Mouse (Mus musculus) kidney, embryonic 16.5 days (tissue): ENCODE measurements around the gene Grhl3. TPM values are rescaled to one million over a fixed set of nuclear protein-coding genes. Genes with fewer than 3 reads are reported as not detected.

Experiments
- ATAC-seq: fragments of 200-750 bp; cut with Nextera tagmentation; 2 replicates; pipeline ENCODE4 v1.8.0; 2017; ENCODE audit warnings: moderate TSS enrichment; ENCODE audit not compliant: low FRiP score, low TSS enrichment
- H3K27ac ChIP-seq: fragments of 300-500 bp; sonication (generic); 2 replicates; pipeline ENCODE4 v1.5.1; 2014; ENCODE audit warnings: low read length
- H3K27me3 ChIP-seq: fragments of 300-500 bp; sonication (generic); 2 replicates; pipeline ENCODE4 v1.6.1; 2014; ENCODE audit warnings: low read length, control low read depth, mixed read lengths; ENCODE audit not compliant: insufficient read depth
- H3K36me3 ChIP-seq: fragments of 300-500 bp; sonication (generic); 2 replicates; pipeline ENCODE4 v1.6.1; 2014; ENCODE audit warnings: low read length, control low read depth, mixed read lengths; ENCODE audit not compliant: insufficient read depth
- H3K4me1 ChIP-seq: fragments of 300-500 bp; sonication (generic); 2 replicates; pipeline ENCODE4 v1.6.1; 2014; ENCODE audit warnings: low read length, control low read depth, mixed read lengths; ENCODE audit not compliant: insufficient read depth
- H3K4me2 ChIP-seq: fragments of 300-500 bp; sonication (generic); replicated peaks from 2 replicates; pipeline ENCODE4 v1.6.1; 2014; ENCODE audit warnings: low read depth, low read length
- H3K4me3 ChIP-seq: fragments of 300-500 bp; sonication (generic); 2 replicates; pipeline ENCODE4 v1.5.1; 2014; ENCODE audit warnings: mild to moderate bottlenecking, low read length
- H3K9ac ChIP-seq: fragments of 300-500 bp; sonication (generic); replicated peaks from 2 replicates; pipeline ENCODE4 v1.6.1; 2014; ENCODE audit warnings: low read length
- H3K9me3 ChIP-seq: fragments of 300-500 bp; sonication (generic); 2 replicates; pipeline ENCODE4 v1.6.1; 2016; ENCODE audit warnings: low read length, control low read depth
- WGBS: fragments of 180-500 bp; shearing (Covaris S2); extraction: QIAGEN DNeasy Blood & Tissue Kit; methylation state at CpG from one replicate; pipeline ENCODE4 v1.1.7; 2014; 5-methylcytosine and 5-hydroxymethylcytosine counted together
- polyA plus RNA-seq: library from polyadenylated mRNA; unstranded; fragments of >200 nt; fragmentation: Nextera tagmentation; extraction: Ambion mirVana; gene quantifications from 2 replicates; pipeline ENCODE4 v1.2.1, GENCODE M21; 2015

The Grhl3 gene
- polyA plus RNA-seq, 1 experiment from 2014 or later = 4.9 TPM

DNA sequence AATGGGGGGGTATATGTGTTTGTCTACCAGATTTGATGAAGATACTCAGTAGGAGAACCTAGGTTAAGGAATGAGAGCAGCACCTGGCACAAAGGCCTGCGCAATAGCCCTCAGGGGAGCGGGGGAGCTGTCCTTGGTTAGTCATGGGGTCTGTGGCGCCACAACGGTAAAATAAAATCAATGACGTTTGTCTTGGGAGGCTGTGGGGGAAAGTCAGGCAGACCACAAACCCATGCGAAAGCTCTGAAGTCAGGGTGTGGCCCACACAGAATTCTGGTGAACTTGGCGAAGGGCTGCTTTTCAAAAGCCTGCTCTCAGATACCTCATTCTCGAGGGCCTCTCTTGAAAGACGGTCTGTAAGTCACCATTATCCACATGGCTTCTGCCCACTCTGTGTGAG, 53.0 kb downstream of the Grhl3 start:
- peaks cover 8% of the 10 kb centered on the region; the same call in 1 of the 2 replicates for H3K4me1 ChIP-seq
- no peaks in the 10 kb centered on the region for H3K9me3 ChIP-seq
- H3K4me3 ChIP-seq = no peak overlapping the region
- no peak overlapping the region for H3K4me2 ChIP-seq
- H3K9ac ChIP-seq = no peak overlapping the region
- no peak overlapping the region for H3K27ac ChIP-seq
- ATAC-seq = no peak
- 75% methylated on average over 9 of the region's 9 CpGs for WGBS
- H3K36me3 ChIP-seq = no peaks in the 10 kb centered on the region
- H3K27me3 ChIP-seq = no peaks in the 10 kb centered on the region

DNA sequence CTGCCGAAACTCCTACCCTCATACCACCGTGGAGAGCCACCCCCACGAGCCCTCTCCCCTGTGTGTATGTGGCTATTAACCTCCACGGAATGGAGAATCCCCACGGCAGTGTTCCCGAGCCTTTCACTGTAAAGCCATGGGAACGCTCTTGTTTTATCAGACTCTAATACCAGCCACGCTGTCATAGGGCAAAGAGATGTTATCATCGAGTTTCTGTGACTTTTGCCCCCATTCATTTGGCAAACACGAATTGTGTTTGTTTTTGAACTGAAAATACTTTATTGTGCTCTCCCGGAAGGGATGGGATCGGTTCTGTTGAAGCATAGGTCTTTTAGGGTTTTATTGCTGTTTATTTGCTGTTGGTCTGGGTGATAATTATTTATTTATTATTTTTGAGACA, 55.3 kb downstream of the Grhl3 start:
- no peaks in the 10 kb centered on the region for H3K27me3 ChIP-seq
- no peak for ATAC-seq
- H3K36me3 ChIP-seq = no peaks in the 10 kb centered on the region
- no peaks in the 10 kb centered on the region for H3K4me1 ChIP-seq
- no peak overlapping the region for H3K9ac ChIP-seq
- H3K27ac ChIP-seq = no peak overlapping the region
- no peak overlapping the region for H3K4me2 ChIP-seq
- no peak overlapping the region for H3K4me3 ChIP-seq
- no peaks in the 10 kb centered on the region for H3K9me3 ChIP-seq
- WGBS = 69% methylated on average over 12 of the region's 12 CpGs

DNA sequence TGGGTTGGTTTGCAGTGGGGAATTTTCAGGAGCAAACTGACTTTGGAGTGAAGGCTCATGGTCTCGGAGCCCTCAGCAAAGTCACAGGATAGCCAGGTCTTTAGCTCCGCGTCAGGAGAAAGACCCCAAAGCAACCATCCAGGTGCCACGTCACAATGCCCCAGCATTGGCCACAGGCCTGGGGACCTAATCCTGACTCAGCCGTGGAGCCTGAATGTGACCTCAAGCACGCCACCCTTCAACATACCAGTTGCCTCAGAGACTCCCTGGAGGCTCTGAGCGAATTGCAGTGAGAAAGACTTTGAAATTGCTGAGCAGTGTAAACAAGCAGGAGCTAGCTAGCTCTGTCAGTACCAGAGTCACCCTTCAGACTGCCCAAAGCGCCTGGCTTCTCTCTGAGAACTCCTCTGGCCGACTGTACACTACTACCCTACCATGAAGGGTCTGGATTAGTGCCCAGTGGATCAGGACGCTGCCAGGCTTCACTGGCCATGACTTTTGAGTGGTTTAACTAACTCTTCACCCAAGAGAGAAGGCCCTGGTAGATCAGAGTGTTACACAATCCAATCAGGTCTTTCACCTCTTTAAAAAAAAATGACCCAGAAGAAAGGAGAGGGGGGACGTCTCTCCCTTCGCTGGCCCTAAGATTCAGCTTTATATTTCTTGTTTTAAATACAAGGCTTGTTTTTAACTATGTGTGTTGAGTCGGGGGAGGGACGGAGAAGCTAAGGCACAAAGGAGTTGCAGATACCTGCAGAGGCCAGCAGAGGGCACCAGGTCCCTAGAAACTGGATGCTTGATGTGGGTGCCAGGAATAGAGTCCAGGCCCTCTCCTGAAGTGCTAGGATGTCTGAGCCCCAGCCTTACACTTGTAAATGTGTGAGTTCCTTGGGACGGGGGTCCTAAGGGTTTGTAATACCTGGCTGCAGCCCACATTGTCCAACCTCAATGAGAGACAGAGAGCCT, 56.8 kb downstream of the Grhl3 start:
- 0 out of 2 replicates have a peak overlapping the region, but pooled peaks have one; percentile 2 for H3K9ac ChIP-seq
- no peaks in the 10 kb centered on the region for H3K4me1 ChIP-seq
- 0 out of 2 replicates have a peak, but pooled peaks cover 2% of the 10 kb centered on the region for H3K27me3 ChIP-seq
- no peak overlapping the region for H3K27ac ChIP-seq
- WGBS = 58% methylated on average over 15 of the region's 15 CpGs
- H3K4me2 ChIP-seq = no peak overlapping the region
- no peaks in the 10 kb centered on the region for H3K9me3 ChIP-seq
- H3K36me3 ChIP-seq = no peaks in the 10 kb centered on the region
- ATAC-seq = 0 out of 2 replicates have a peak, but pooled peaks have one; percentile 9
- H3K4me3 ChIP-seq = no peak overlapping the region

DNA sequence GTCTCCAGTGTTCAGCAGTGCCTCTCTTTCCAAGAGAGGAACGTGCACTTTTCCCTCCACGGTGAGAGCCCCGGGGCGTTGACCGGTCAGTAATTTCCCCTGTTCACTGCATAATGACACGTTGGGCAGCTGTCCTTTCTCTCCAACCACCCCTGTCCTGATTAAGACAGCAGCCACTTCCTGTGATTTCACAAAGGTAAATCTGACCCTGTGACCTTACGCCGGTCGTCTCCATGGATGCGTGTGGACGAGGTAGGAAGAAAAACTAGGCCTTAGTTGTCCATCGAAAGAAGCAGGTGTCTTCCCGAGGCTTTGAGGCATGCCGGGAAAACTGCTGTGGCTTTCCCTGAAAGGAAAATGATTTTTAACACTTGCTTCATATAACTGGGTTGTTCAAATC, 58.5 kb downstream of the Grhl3 start:
- WGBS = 64% methylated on average over 14 of the region's 14 CpGs

DNA sequence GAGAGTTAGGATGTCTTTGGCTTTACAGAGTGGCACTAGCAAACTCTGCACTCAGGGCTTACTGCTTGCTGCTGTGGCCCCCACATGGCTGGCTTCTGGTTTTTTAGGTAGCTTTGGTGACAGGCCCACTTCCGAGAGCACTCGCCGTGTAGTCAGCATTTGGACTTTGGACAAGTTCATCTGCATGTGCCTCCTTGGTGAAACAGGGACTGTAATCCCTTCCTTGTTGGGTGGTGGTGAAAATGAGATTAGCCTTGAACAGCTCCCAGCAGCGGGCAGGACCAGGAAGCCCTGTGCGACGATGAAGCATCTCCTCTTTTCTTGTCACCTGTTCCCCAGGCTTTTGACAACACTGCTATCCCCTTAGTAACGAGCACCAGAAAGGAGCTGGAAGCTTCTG, 59.6 kb downstream of the Grhl3 start:
- H3K4me3 ChIP-seq = no peak overlapping the region
- H3K36me3 ChIP-seq = no peaks in the 10 kb centered on the region
- H3K9ac ChIP-seq = no peak overlapping the region
- ATAC-seq = no peak
- H3K27ac ChIP-seq = no peak overlapping the region
- H3K4me2 ChIP-seq = no peak overlapping the region
- 90% methylated on average over 7 of the region's 7 CpGs for WGBS
- no peaks in the 10 kb centered on the region for H3K9me3 ChIP-seq
- H3K4me1 ChIP-seq = no peaks in the 10 kb centered on the region
- 0 out of 2 replicates have a peak, but pooled peaks cover 2% of the 10 kb centered on the region for H3K27me3 ChIP-seq

More for the DNA sequence above, 58.5 kb downstream of the Grhl3 start:
- Histone ChIP-seq H3K4me1 (no peaks in the 10 kb centered on the region), H3K9ac (no peak overlapping the region), H3K27me3 (0 out of 2 replicates have a peak, but pooled peaks cover 2% of the 10 kb centered on the region), H3K4me3 (no peak overlapping the region), H3K4me2 (no peak overlapping the region), H3K36me3 (no peaks in the 10 kb centered on the region), H3K9me3 (no peaks in the 10 kb centered on the region), H3K27ac (no peak overlapping the region)
- no peak for ATAC-seq

DNA sequence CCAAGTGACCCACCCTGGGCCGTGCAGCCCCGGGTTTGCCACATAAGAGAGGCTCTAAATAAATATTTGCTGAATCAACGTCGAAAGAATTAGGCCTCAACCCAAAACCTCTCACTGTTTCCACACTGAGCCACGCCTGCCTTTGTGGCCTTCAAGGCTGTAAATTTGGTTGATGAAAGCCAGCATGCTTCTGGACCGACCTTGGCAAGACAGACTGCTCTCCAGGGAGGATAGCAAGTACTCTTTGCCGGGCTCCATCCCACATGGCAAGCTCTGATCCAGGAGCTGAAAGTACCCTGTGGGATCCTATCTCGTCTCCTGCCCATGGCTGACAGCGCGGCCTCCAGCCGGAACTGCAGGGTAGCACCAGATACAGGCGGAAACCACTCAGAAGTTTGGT, 63.9 kb downstream of the Grhl3 start:
- no peak overlapping the region for H3K27ac ChIP-seq
- no peak overlapping the region for H3K4me3 ChIP-seq
- H3K9me3 ChIP-seq = no peaks in the 10 kb centered on the region
- no peak for ATAC-seq
- 55% methylated on average over 12 of the region's 12 CpGs for whole genome bisulfite sequencing
- H3K4me1 ChIP-seq = peaks cover 8% of the 10 kb centered on the region
- no peaks in the 10 kb centered on the region for H3K36me3 ChIP-seq
- H3K27me3 ChIP-seq = 0 out of 2 replicates have a peak, but pooled peaks cover 2% of the 10 kb centered on the region
- no peak overlapping the region for H3K9ac ChIP-seq
- H3K4me2 ChIP-seq = no peak overlapping the region

DNA sequence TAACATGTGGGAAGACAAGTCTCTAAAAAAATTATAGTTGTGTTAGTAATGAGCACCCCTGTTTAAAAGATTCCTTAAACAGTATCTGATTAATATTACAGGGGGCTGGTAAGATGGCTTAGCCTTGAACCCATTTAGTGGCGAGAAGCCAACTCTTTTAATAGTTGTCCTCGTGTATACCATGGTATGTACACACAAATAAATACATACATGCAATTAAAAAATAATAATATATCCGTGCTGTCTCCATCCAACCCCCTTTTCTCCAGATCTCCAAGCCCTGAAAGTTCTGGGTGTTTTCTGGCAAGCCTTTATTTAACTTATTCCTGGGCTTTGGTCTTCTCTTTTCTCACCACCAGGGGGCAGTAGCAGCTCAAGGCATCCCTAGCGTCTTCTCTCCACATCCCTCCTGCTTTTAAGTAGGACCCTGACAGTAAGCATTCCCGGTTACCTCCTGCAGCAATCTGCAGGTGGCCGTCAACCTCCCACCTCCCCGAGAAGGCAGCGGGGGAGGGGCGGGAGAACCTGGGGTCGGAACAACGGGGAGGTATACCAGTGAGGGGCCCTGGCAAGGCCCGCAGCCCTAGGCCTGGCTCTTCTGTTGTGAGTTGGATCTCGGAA, 64.9 kb downstream of the Grhl3 start:
- 0 out of 2 replicates have a peak, but pooled peaks cover 2% of the 10 kb centered on the region for H3K27me3 ChIP-seq
- no peaks in the 10 kb centered on the region for H3K36me3 ChIP-seq
- no peak overlapping the region for H3K4me3 ChIP-seq
- peak; percentile 35; the same call in 1 of the 2 replicates for ATAC-seq
- no peaks in the 10 kb centered on the region for H3K9me3 ChIP-seq
- peaks cover 8% of the 10 kb centered on the region for H3K4me1 ChIP-seq
- no peak overlapping the region for H3K27ac ChIP-seq
- H3K4me2 ChIP-seq = peak overlapping the region; percentile 43
- 16% methylated on average over 13 of the region's 13 CpGs for WGBS
- peak overlapping the region; percentile 46; the same call in 1 of the 2 replicates for H3K9ac ChIP-seq

DNA sequence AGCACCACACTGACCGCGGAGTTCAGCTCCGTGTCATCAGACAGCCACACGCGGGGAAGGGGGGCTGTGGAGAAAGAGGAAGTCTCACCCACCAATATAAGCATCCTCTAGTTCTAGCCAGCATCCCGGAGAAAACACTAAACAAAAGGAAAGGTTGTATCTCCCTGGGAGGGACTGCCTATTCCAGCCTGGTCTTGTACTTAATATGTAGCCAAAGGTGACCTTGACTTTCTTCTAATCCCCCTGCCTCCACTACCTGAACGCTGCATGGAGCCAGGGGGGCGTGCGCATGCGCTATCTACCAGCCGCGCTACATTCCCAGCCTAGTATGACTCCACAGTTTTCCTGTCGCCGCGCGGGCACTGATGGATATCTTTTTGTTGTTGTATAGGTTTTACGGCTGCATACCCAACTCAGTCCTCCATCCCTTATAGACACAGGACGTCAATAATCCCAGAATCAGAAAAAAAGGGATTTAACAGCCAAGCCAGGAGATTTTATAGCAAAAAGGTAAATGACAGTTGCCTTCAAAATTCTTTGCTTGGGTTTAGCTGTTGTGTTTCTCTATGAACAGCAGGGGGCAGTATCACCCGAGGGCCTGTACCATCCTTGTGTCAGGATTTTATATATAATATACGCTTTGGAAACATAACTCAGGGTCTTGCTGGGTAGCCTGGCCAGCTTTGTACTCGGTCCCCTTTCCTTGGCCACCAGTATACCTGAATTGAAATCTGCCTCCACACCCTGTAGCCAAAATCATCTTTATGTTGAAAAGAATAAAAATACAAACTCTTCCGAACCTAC, 65.7 kb downstream of the Grhl3 start:
- peak overlapping the region; percentile 52 for H3K4me2 ChIP-seq
- no peaks in the 10 kb centered on the region for H3K9me3 ChIP-seq
- 0 out of 2 replicates have a peak, but pooled peaks have one; percentile 36 for ATAC-seq
- H3K27me3 ChIP-seq = 0 out of 2 replicates have a peak, but pooled peaks cover 2% of the 10 kb centered on the region
- H3K36me3 ChIP-seq = no peaks in the 10 kb centered on the region
- peak overlapping the region; percentile 44 for H3K9ac ChIP-seq
- no peak overlapping the region for H3K27ac ChIP-seq
- peak overlapping the region; percentile 32 for H3K4me3 ChIP-seq
- 13% methylated on average over 22 of the region's 22 CpGs for WGBS
- peaks cover 8% of the 10 kb centered on the region for H3K4me1 ChIP-seq

DNA sequence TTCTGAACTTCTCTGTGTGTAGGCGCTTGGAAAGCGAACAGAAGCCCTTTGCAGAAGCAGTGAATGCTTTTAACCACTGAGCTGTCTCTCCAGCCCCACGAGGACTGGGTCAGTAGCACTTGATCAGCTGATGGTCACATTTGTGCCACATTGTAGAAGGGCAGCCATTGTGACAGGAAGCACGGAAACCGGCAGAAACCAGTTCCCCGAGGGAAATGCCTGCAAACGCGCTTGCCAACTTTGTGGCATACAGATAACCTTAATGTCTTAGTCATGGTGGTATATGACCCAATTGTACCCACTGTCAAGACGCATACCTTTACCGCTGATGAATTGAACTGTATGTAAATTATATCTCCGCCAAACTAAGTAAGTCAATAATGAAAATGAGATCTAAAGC, 67.6 kb downstream of the Grhl3 start:
- Histone ChIP-seq H3K9ac (no peak overlapping the region), H3K9me3 (0 out of 2 replicates have a peak, but pooled peaks cover under 1% of the 10 kb centered on the region), H3K4me2 (no peak overlapping the region), H3K27ac (no peak overlapping the region), H3K4me3 (no peak overlapping the region), H3K27me3 (no peaks in the 10 kb centered on the region), H3K4me1 (peaks cover 8% of the 10 kb centered on the region), H3K36me3 (no peaks in the 10 kb centered on the region)
- ATAC-seq = no peak
- WGBS = 70% methylated on average over 11 of the region's 11 CpGs
